Mouse (Mus musculus): ENCODE results near the gene Ydjc.

DNA sequence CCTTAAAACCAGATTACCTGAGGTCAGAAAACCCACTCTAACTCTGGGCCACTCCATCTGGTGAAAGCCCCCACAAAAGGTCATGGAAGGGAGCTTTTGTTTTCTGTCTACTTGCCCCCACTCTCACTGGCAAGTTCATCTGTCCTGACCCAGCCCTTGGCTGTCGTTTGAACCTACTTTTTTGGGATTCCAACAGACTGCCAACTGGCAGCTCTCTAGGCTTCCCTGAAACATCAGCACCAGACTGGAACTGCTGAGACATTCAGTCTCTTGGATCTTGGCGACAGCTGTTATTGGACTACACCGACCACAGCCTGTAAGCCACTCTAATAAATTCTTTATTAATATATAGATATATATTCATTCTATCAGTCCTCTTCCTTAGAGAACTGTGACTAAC is 38.6 kb downstream of the Ydjc start:
- TF ChIP-seq CTCF (IDR thresholded peaks at IDR 0.05; ENCODE audit: low read depth, low read length) (no peak), POLR2A (IDR thresholded peaks at IDR 0.05; ENCODE audit: insufficient read depth, low read length) (no peak)
